In the genomic region with DNA sequence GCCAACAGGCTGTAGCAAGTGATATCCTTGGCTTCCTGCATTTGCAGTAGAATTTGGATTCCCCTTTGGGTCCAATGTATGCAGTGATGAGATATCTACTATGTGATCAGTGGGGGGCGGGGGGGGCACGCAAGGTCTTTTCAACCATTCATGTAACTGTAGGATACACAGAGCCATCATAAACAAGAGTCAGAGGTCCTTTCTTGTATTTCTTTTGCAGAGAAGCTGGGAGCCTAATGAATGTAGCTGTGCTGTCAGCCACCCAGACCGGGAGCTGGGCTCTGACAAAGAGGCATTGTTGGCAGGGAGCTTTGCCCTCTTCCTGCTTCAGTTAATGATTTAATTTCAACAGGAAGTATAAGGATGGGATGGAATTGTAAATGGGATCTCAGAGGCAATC, we compare ENCODE assay signal across 11 mouse cellular contexts. TPM values are rescaled to one million over a fixed set of nuclear protein-coding genes. Genes with fewer than 3 reads are reported as not detected.
DNase-seq lines count a peak whose midpoint lies in the region; ATAC-seq lines count a peak whose summit lies in the region.
"Had no signal": no experiment of that assay in that cellular context is flagged by ENCODE, and none has a peak within 500 bp of the region (broad histone marks: within the 10 kb centered on the region; RNA-seq: fewer than 3 reads in every experiment).

No protein-coding gene starts in this region.

- H3K27ac ChIP-seq in forebrain, embryonic 15.5 days (replicated peaks), result peak overlapping the region; percentile 47; the same call in 1 of the 2 replicates
- H3K27ac ChIP-seq: macrophage had no signal

- H3K4me3 ChIP-seq in forebrain, embryonic 15.5 days, result no peak overlapping the region

- no peak for ATAC-seq in forebrain, embryonic 15.5 days (replicated peaks)
- no peak for ATAC-seq in erythroid progenitor cell, adult 5-6 weeks (replicated peaks; ENCODE audit: low FRiP score, poor library complexity, severe bottlenecking)

- no peaks in the 10 kb centered on the region for H3K27me3 ChIP-seq in forebrain, embryonic 15.5 days

- DNase-seq in layer of hippocampus, adult 9-11 months, result peak; percentile 25
- DNase-seq in layer of hippocampus, postnatal 36 days, result no peak
- peak; percentile 33 for DNase-seq in lung, postnatal 10 days
- DNase-seq in retina, postnatal 1 day, result peak; percentile 85
- no peak for DNase-seq in adrenal gland, adult 8-10 months
- DNase-seq in layer of hippocampus, postnatal 25 days (ENCODE audit: extremely low spot score in 1 of 2, low spot score in 1 of 2), result no peak
- DNase-seq: heart, adult 18-20 months; right cerebral cortex, postnatal 4 days had no signal

- no peak overlapping the region for H3K9ac ChIP-seq in forebrain, embryonic 15.5 days (replicated peaks)

- no peaks in the 10 kb centered on the region; the same call in 1 of the 2 replicates for H3K36me3 ChIP-seq in forebrain, embryonic 15.5 days

- H3K4me2 ChIP-seq in forebrain, embryonic 15.5 days (replicated peaks), result no peak overlapping the region

- H3K9me3 ChIP-seq in forebrain, embryonic 15.5 days, result no peaks in the 10 kb centered on the region

- peaks cover 39% of the 10 kb centered on the region for H3K4me1 ChIP-seq in forebrain, embryonic 15.5 days

- 4% methylated on average over 3 of the region's 3 CpGs for WGBS in forebrain, embryonic 15.5 days

RNA-seq across cellular contexts. Expression of gene Dhx36, which starts 52.7 kb away (rescaled TPM):
- total RNA-seq in layer of hippocampus, postnatal 36 days (2021), result 10 to 100 TPM; 54.9 to 59.0 TPM
- 44.8 and 48.1 TPM in 2 replicates for polyA plus RNA-seq in forebrain, embryonic 15.5 days (2015; fragmentation: Nextera tagmentation; extraction: Ambion mirVana)
- total RNA-seq in adrenal gland, adult 8-10 months (2022), result 10 to 100 TPM; 34.4 to 46.4 (median 42.1) TPM
- total RNA-seq in erythroid progenitor cell, adult 5-6 weeks (2015; ENCODE audit: low replicate concordance), result 20.9 and 36.5 TPM in 2 replicates
- total RNA-seq in erythroid progenitor cell, adult 5-6 weeks (2017; ENCODE audit: low replicate concordance), result 14.2 and 18.2 TPM in 2 replicates
- 10 to 100 TPM; 55.5 to 56.2 TPM for total RNA-seq in layer of hippocampus, postnatal 25 days (2021)

Comparison
In these comparisons a context has a peak if more than half of its experiments do, and no peak if none do; other contexts are left out.
1. DNase-seq: peak in layer of hippocampus, adult 9-11 months (single experiment), lung, postnatal 10 days (single experiment) and retina, postnatal 1 day (single experiment); none in layer of hippocampus, postnatal 36 days (0 of 2), adrenal gland, adult 8-10 months (single experiment) and layer of hippocampus, postnatal 25 days (0 of 2).